Mouse (Mus musculus): ENCODE data around the gene Tfrc. TPM values are rescaled to one million over a fixed set of nuclear protein-coding genes. Genes with fewer than 3 reads are reported as not detected.
"Not testable (repeated sequence)": the region's sequence is repeated elsewhere in the genome, so short reads cannot be mapped to it uniquely, and the experiment has no call there.

Tfrc gene
- polyA plus RNA-seq, 2 experiments from 2014 or later: 19.2 to 22.1 TPM

DNA sequence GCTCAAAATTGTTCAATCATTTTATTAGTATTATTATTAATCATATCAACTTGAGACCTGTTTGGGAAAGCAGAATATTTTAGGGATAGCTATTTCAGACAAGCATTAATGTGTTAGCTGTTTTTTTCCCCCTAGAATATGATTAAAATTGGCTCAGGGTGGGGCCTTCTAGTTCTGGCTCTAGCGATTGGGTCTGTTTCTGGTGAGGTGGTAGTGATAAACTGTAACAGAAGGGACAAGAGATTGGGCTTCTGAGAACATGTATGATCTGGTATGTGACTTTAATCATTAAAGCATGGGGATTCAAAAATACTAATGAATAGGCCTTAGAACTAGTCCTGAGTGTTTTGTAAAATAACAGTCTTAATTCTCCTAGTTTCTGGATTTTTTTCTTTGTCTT is 3.3 kb downstream of the Tfrc start:
- no peak for ATAC-seq

DNA sequence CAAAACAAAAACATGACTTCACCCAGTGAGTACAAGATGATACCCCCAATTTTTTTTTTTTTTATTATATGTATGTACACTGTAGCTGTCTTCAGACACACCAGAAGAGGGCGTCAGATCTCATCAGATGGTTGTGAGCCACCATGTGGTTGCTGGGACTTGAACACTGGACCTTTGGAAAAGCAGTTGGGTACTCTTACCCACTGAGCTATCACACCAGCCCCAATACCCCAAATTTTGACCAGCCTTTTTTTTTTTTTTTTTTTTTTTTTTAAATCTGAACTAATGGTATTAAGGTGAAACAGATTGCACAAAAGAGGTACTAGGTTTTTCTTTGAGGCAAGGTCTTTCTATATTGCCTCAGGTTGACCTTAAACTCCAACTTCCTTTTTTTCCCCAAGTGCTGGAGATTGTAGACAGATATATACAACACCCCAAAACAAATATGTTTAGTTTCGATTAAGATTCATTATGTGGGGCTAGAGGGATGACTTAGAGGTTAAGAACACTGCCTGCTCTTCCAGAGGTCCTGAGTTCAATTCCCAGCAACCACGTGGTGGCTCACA is 4.6 kb downstream of the Tfrc start:
- ATAC-seq: no peak

DNA sequence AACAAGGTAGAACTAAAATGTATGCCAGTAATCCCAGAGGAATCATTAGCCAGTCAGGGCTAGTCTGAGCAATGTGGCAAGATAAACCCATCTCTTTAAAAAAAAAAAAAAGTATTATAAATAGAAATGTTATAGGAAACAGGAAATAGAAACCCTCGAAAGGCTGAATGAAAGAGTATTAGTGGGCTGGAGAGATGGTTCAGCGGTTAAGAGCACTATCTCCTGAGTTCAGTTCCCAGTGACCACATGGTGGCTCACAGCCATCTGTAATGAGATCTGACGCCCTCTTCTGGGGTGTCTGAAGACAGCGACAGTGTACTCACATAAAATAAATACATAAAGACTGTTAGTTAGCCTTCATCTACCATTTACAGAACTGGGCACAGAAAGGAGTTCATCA is 5.3 kb downstream of the Tfrc start:
- peak; percentile 45 for ATAC-seq

DNA sequence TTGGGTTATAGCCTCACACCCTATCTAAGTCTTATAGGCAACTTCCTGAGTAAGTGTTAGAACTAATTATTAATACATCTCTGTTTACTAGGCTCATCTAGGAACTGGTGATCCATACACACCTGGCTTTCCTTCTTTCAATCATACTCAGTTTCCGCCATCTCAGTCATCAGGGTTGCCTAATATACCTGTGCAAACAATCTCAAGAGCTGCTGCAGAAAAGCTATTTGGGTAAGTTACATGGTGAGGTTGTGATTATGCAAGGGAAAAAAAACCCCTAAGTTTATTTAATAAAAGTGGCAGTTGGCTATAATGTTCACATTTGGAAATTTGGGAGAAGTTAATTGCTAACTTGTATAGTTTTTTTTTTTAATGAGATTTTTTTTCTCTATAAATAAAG is 10.2 kb downstream of the Tfrc start:
- no peak for ATAC-seq

DNA sequence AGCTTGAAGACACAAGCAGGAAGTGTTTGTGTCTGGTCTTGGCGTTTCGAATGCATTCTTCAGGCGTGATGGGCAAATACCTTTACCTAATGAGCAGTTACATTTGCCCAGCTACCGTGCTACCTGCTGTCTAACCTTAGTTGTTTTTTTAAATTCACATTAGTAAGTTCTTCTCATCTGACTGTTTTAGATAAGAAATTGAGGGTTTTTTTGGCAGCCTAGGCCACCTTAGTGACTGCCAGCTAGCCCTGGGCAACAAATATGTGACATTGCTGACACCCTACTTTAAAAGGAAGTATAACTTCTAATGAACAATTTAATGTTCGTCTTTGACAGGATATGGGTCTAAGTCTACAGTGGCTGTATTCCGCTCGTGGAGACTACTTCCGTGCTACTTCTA is 19.4 kb downstream of the Tfrc start:
- no peak for ATAC-seq

DNA sequence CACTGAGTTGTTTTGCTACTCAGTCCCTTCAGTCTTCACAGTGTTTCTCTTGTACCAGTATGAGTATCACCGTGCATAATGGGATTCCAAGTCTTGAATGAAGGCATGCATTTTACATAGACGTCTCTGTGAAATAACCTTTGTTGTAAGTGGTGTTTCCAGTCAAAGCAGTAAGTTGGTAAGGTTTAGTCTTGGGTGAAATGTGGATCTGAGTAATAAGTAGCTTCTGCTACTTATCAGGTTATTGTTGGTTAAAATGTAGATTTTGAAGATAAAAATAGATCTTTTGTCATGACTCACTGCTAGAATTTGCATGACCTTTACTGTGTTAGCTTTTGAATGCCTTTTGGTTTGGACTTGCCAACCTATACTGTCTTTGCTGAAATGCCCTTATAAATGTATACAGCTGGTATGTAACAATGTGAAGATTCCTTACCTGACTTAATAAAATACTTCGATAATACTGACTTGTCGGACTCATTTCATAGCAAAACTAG is 23.7 kb downstream of the Tfrc start:
- ATAC-seq: peak; percentile 19

DNA sequence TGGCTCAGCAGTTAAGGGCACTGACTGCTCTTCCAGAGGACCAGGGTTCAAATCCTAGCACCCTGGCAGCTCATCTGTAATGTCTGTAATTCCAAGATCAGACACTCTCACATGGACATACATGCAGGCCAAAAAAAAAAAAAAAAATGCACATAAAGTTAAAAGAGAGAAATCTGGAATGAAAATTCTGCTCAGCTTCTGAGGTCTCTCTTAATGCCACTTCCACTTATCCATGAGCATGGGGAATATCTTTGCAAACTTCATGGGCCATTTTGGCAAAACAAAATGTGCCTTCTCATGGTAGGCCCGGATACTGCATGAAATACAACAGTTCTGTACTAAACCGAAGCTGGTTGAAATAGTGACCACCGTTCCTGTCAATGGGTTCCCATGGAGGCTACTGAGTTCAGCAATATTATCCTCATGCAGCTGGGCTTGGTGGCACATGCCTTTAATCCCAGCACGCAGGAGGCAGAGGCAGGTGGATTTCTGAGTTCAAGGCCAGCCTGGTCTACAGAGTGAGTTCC is 24.8 kb downstream of the Tfrc start:
- no peak for ATAC-seq

DNA sequence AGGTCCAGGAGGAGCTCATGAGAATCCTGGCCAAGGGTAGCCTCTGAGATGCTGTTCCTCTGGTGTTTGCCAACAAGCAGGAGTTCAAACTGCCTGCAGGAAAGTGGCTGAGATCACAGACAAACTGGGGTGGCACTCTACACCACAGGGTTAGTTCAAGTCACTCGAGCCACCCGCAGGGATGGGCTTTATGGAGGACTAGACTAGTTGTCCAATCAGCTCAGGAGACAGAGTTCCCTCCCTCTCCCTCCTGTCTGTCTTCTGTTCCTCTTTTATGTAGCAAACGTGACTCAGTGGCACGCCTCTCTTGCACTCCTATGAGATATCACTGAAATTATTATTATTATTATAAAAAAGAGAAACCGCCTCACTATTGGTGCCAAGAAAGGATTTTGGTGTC is 25.5 kb downstream of the Tfrc start:
- no peak for ATAC-seq

DNA sequence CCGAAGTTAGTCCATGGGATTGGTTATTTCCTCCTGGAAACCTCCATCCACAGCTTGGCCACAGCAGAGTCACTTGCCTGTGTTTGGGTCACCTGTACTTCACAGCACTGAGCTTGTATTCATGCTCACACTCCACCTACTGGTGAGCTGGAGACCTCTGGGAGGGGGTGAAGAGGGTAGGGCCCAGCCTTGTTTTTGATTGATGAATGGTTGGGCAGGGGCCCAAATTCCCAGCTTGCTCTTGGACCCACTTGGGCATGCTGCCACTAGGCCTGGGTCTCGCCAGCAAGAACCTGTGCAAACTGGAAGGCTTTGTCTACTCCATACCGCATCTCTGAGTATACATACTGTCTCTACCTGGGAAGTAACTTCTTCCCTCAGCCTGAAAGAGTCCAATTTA is 26.6 kb downstream of the Tfrc start:
- ATAC-seq: no peak

DNA sequence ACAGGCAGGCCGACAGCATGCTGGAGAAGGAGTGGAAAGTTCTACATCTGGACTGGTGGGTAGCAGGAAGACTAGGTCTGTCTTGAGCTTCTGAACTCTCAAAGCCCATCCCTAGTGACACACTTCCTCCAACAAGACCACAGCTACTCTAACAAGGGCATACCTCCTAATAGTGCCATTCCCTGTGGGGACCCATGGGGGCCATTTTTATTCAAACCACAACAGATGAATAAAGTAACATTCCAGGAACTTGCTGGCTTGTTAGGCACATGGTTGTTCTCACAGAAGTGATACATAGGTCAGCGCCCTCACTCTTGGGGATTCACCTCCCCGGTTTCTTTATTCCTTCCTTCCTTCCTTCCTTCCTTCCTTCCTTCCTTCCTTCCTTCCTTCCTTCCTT is 27.6 kb downstream of the Tfrc start:
- ATAC-seq: no peak

DNA sequence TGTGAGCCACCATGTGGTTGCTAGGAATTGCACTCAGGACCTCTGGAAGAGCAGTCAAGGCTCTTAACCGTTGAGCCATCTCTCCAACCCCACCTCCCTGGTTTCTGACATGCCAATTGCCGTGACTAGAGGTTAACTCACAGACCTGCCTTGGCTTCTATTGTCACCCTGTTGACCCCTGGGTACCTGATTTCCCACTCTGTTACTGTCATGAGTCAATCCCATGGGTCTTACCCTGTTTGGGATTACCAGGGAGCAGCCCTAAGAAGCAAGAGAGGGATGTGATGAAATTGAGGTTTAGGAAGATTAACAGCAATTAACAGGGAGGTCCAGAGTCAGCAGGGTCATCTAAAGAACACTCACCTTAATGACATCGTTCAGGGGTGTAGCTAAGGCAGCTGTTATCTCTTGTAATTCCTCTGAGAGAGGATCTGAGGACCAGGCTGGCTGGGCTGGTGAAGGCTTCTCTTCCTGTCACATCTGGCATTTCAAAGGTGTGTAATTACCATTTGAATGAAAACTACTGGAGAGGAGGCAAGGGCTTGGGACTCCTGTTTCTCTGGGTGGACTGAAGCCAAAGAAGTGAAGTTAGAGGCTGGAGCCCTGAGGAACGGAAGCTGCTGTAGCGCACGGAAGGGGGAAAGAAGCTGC is 28.3 kb downstream of the Tfrc start:
- no peak for ATAC-seq

DNA sequence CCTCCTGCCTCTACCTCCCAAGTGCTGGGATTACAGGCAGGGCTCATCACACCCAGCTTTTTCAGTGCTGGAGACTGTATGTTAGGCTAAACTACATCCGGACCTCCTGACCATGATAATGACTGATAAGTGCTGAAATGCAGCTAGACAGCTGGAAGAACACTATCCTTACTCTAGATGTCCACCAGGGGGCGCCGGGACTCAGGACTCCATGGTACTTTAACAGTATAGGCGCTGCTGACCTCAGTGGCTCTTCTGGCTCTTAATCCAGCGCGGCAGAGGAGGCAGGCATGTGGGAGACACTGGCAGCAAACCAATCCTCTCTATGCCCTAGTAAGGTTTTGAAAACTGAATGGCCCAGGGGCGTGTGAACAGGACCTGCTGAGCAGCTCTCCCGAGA is 29.8 kb downstream of the Tfrc start:
- ATAC-seq: peak; percentile 78

DNA sequence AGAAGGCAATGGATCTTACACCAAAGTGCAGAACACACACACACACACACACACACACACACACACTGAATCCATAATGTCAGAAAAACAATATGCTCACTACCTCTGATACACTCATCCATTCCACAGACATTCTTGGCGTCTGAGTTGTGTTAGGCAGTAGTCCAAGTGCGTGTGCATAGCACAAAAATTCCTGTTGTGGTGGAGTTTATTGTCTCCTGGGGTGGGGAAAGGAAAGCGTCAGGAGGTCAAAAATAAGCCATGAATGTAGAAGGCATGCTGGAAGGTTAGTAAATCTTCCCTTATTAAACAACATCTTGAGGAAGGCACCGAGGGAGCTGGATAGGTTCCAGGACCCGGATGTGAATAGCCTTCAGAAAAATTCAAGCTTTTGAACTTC is 31.4 kb downstream of the Tfrc start:
- no peak for ATAC-seq

DNA sequence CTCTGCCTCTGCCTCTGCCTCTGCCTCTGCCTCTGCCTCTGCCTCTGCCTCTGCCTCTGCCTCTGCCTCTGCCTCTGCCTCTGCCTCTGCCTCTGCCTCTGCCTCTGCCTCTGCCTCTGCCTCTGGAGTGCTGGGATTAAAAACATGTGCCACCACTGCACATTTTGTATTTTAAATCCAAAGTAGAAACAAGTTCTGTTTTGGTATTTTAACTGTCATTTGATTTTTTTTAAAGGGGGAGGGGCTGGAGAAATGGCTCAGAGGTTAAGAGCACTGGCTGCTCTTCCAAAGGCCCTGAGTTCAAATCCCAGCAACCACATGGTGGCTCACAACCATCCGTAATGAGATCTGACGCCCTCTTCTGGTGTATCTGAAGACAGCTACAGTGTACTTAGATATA is 32.0 kb downstream of the Tfrc start:
- not testable (repeated sequence) for ATAC-seq

DNA sequence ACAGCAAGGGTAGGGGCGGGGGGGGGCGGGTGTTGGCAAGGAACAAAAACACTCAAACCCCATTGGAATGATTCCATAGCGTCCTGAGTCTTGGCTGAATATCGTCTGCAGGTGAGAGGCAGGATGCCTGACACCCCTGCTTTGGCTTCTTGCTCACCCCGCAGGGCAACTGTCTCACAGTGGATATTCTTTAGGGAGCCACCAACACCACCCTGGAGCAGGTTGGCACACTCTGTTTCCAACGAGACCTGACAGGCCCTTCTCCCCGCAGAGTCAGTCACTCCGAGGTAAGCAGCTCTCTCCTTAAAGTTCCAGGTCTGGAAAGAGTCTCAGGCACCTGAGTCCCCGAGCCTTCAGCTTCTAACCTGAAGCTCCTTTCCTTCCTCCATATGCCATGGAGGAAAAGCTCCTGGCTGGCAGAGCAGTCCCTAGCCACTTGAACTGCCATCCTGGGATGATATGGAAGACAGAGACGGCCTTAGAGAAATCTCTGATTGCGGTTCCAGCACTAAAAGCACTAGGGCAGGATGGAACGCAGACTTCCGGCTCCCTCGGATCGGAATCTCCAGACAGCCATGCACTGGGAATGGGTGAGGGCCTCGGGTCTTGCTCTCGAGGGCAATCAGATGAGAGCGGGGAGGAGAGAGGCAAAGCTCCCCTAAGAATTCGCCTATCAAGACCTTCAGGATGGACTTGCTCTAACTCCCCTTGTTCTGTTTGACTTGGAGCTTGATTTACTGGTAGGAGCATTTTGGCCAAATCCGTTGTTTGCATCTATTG is 32.9 kb downstream of the Tfrc start:
- ATAC-seq: no peak

DNA sequence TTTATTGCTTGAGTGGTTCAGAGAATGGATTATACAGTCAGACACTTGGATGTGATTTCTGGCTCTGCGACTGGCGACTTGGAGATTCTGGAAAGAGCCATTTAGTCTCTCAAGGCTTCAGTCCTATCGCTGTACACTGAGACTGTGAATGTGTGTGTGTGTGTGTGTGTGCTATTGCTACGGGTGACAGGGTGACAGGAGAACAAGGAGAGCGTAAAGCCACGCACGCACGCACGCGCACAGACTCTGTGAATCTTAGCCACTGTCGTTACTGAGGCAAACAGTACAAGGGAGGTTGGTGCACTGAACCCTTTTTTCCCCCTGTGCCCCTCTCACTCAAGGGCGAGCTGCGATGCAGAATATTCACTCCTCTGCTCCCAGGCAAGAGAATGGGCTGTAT is 33.6 kb downstream of the Tfrc start:
- no peak for ATAC-seq

DNA sequence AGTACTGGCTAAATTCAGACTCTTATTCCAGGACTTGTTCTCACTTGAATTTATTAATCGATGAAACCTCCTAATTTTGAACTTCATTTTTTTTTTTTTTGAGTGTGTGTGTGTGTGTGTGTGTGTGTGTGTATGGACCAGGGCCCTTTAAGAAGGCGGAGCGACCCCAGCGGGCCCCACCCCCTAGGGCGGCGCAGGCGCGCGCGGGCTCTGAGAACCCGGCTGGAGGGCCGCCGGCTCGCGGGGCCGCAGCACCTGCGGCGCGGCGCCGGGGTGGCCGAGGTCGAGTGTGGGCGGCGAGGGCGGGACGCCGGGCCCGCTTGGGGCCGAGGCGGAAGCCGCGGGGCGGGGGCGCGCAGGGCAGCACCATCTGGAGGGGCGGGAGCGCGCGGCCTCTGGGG is 34.9 kb downstream of the Tfrc start, which contains the start of gene Tnk2:
Tnk2 (plus strand) TSS at position 214 of the 401 bp plus-strand sequence.
- ATAC-seq: peak; percentile 74

DNA sequence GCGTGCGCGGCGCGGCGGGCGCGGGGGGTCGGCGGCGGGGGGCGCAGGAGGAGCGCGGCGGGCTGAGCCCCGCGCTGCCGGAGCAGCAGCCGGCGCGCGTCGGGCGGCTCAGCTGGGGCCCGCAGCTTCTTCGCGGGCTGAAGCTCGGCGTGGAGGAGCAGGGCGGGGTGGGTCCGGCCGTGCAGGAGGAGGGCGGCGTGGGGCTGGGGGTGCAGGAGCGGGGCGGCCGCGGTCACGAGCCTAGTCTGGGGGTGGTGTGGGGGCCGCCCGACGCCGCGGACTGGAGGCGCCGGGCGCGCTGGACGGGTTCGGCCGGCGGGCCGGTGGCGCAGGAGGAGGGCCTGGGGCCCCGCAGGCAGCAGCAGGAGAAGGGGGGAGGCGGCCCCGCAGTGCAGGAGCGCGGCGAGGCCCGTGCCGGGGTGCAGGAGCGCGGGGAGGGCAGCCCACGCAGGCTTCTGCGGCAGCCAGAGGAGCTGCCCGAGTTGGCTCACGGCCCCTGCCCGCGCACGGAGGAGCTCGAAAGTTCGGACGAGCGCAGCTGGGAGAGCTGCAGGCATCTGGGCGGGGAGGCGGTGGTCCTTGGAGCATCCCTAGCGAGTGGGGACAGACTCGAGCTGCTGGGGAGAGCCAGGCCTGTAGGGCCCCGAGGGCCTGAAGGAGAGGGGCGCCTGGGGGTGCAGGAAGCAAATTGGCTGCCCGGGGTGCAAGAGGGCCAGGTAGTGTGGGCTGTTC is 35.5 kb downstream of the Tfrc start:
- peak; percentile 10 for ATAC-seq

DNA sequence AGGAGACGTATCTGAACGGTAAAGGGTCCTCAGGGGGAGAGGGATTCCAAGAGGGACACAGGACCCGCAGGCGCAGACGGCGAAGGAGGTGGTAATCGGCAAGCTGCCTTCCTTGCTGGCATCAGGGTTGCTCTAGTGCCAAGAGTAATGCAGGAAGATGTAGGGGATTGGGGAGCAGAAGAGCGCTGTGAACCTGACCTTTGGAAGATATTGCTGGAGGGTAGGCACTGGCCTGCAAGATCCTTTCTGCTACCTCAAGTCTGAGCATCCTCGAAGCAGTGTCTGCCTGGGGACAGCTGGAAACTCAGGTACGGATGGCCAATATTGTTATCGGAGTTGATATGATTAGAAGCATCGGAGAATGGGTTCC is 36.1 kb downstream of the Tfrc start:
- no peak for ATAC-seq

DNA sequence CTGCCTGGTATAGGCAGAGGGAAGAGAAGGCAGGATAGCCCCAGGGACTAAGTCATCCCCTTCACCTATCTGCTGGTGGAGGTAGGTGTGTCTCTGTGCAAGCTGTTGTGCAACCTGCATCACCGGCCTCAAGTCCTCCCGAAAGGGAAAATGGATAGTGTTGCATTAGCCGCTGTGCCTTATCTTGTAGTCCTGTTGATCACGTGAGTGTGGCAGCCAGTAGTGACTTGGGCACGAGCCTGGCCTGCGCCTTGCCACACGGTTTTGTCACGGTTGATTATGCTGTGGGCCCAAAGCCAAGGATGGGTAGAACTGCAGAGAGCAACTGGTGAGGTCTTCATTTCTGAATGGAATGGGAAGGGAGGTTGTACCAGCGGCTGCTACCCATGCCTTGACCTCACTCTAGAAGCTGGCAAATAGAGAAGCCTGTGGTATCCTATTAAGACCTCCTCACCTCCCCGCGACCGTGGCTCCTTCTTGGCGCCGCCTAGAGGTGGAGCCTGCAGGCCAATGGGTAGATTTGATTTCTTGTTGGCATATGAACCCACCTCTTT is 36.7 kb downstream of the Tfrc start:
- ATAC-seq: peak; percentile 63

DNA sequence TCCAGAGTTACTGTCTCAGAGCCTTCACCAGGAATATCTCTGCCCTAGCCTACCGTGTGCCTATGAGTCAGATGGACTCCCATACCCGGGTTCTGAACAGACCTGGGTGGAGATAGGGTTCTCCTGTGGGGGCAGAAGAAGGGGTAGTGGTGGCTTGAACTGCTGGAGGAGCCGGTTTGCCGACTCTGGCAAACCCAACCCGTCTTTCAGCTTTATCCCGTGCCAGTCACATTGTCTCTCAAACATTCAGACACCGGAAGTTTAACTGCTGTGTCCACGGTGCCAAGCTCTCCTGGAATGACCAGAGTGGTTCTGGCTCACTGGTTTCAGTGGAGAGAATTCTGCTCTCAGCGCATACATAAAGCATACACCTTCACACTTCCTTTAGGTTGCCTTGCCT is 37.3 kb downstream of the Tfrc start:
- no peak for ATAC-seq

DNA sequence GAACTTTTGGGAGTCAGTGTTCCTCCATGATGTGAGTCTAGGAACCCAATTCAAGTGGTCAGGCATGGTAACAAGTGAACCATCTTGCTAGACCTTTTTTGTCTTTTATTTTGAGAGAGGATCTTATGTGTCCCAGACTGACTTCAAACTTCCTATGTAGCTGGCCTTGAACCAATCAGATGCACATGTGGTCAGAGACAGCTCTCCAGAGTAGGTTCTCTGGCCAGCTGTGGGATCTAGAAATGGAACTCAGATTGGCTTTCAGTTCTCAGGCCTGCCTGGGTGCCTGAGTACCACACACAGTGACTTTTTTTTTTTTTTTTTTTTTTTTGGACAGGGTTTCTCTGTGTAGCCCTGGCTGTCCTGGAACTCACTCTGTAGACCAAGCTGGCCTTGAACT is 39.0 kb downstream of the Tfrc start:
- ATAC-seq: no peak

DNA sequence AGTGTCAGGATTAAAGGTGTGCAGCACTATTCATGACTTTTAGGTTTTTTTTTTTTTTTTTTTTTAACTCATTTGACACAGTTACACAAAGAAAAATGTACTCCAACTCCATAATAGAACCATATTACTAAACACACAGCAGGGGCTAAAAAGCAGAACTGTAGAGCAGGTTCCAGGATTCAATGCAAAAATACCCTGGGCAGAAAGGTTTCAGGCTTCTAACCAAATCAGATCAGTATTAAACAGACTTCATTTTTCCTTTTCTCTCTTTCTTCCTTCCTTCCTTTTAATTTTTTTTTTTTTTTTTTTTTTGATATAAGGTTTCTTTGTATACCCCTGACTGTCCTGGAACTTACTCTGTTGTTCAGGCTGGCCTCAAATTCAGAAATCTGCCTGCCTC is 41.7 kb downstream of the Tfrc start:
- no peak for ATAC-seq
